Mouse (Mus musculus) brain, embryonic 14.5 days (tissue): ENCODE measurements at regions not wholly inside any gene's neighbourhood (a gene's known extent, or its start where the extent isn't known, plus 50 kb on each side); places are given as distances from the start of the nearest gene placed in this dataset.
"Not testable (repeated sequence)": the region's sequence is repeated elsewhere in the genome, so short reads cannot be mapped to it uniquely, and the experiment has no call there.

Experiments used
- DNase-seq: peaks from one replicate; pipeline ENCODE4 v3.0.0-alpha.2; 2011; ENCODE audit warnings: low read depth
- CTCF ChIP-seq: fragments of 200-500 bp; IDR thresholded peaks from 2 replicates; pipeline ENCODE4 v1.5.1; 2012; ENCODE audit warnings: inconsistent platforms, mild to moderate bottlenecking, moderate library complexity, borderline replicate concordance; ENCODE audit not compliant: insufficient read depth, insufficient read length; ENCODE audit errors: extremely low read depth
- POLR2A ChIP-seq: fragments of 200-500 bp; IDR thresholded peaks from 2 replicates; pipeline ENCODE4 v1.6.1; 2012; ENCODE audit warnings: mild to moderate bottlenecking, inconsistent platforms, borderline replicate concordance; ENCODE audit not compliant: poor library complexity, insufficient read depth, insufficient read length, severe bottlenecking; ENCODE audit errors: extremely low read depth

- TF ChIP-seq POLR2A (no peak), CTCF (no peak)
Measured at GRCm38 (mm10) chr3:22815842-22816241, 739.4 kb downstream of the Tbl1xr1 start.

DNA sequence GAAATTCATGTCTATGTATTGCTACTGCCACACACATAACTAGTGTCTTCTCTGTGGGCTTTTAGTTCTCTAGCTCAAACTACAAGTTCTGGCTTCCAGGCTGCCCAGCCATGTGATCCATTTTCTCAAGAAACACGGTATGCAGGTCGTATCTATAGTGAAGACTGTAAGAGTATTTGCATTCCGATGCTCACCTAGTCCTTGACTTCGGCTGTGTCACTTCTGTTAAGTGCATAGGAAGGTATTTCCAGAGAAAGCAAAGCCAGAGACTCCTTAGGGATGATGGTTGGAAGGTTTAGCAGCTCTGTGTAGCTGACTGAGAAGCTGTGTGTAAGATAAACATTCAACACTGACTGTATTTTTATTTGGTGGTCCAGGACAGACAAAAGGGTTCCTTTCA lies 750.0 kb downstream of the Tbl1xr1 start:
- DNase-seq: no peak
- TF ChIP-seq CTCF (no peak), POLR2A (no peak)

More at GRCm38 (mm10) chr3:22815842-22816241, 739.4 kb downstream of the Tbl1xr1 start:
- DNase-seq: peak; percentile 92

- TF ChIP-seq CTCF: no peak
- no peak for TF ChIP-seq POLR2A
Measured at GRCm38 (mm10) chr3:22838986-22839385, 762.5 kb downstream of the Tbl1xr1 start.

DNA sequence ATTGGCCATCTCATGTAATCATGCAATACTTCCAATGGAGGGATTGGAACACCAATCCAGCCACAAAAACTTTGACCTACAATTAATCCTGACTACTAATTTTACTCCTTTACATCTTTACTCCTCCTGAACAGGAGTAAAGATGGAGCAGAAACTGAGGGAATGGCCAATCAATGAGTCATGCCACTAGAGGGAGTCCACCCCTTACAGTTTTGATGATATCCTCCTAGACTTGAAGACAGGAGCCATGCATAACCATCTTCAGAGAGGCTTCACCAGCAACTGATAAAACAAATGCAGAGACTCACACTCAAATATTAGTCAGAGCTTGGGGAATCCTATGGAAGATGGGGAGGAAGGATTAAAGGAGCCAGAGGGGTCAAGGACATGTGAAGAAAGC lies 774.0 kb downstream of the Tbl1xr1 start:
- no peak for TF ChIP-seq CTCF
- TF ChIP-seq POLR2A: no peak
- no peak for DNase-seq

More at GRCm38 (mm10) chr3:22838986-22839385, 762.5 kb downstream of the Tbl1xr1 start:
- DNase-seq: no peak

DNA sequence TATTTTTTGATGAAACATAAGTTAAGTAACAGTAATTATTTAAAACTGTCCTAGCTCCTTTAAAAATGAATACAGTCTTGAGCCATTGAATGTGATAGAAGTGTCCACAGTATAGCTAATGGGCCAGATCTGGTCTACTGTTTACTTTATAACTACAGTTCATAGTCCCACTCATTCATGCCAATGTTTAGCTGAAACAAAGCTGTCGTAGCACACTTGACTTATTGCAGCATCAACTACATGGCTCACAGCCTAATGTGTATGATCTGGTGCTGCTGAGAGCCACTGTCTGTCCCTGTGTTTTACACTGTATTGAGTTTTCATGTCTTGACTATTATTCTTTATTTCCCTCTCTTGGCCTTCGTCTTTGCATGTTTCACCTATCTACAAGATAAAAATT lies 787.1 kb downstream of the Tbl1xr1 start:
- TF ChIP-seq CTCF (no peak), POLR2A (no peak)
- no peak for DNase-seq

DNA sequence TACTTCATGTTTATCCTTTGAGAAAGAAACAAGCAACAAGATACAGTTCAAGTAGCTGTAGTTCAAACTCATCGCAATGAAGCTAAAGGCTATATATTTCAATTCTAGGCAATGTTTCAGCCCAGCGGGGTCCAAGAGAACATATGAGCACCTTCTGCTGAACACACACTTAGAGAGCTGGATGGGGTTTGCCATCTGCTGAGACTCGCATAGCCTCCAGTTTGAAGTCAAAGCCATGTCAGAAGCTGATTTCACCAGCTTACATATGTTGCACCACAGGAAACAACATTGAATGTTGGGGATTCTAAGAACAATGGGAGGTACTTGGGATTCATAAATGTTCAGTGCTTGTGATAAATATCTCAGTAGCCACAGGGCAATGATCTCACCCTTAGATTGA lies 801.4 kb downstream of the Tbl1xr1 start:
- peak; percentile 9 for DNase-seq
- TF ChIP-seq CTCF: no peak
- TF ChIP-seq POLR2A: no peak

DNA sequence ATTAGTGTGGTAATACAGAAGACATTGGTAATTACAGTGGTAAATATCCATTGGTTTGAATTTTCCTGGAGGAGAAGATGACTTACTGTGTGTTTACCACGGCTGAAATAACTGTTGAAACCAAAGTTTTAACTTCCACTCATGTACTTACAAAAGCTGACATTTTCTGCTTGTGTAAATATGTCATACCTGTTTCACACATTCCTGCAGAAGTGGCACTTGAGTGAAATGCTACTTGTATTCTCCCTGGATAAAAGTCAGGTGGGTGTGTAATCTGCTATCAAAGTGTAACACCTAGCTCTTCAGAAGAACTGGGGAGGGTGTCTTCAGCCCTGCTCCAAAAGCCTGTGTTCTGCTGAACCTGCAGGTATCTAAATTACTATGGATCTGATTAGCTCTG lies 816.3 kb downstream of the Tbl1xr1 start:
- TF ChIP-seq CTCF (no peak), POLR2A (no peak)
- DNase-seq: no peak

DNA sequence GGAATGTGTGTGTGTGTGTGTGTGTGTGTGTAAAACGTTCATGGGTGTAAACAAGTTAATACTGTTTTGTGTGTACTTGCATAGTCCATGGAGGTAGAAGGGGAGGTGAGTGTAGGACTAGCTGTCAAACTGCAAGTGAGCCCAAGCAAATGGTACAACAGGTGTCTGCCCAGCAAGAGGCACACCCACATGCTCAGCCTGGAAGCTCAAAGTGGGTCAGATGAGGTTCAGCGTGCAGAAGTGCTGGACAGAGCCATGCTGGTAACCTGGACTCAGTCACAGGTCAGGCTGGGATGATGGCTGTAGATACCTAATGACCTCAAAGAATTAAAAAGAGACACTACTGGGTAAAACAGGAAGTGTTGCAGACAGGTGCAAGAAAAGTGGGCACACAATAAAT lies 821.2 kb downstream of the Tbl1xr1 start:
- no peak for TF ChIP-seq POLR2A
- no peak for TF ChIP-seq CTCF
- no peak for DNase-seq

DNA sequence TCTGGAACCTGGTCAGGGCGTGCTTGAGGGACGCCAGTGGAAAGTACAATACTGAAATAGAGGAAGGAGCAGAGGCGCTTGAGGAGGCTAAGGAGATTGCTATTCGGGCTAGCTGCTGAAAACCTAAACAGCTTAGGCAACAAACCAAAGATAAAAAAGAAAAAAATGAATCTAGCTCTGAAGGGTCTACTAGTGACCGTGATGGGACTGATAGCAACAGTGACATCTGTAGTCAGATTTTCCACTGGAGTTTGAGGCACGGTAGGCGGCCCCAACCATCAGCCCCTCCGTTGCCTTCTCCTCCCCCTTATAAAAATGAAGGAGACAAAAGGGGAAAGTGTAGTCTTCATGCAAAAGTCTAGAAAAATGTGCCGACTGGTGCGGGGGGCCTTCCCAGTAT lies 824.5 kb downstream of the Tbl1xr1 start:
- TF ChIP-seq CTCF: no peak
- TF ChIP-seq POLR2A: no peak
- DNase-seq: no peak

GRCm38 (mm10) chr3:22928970-22929369 lies 852.5 kb downstream of the Tbl1xr1 start:
- TF ChIP-seq POLR2A (no peak), CTCF (no peak)
- DNase-seq: peak; percentile 5

- DNase-seq: peak; percentile 82
- no peak for TF ChIP-seq POLR2A
- TF ChIP-seq CTCF: no peak
Measured at GRCm38 (mm10) chr3:22929762-22930519, 853.5 kb downstream of the Tbl1xr1 start.

DNA sequence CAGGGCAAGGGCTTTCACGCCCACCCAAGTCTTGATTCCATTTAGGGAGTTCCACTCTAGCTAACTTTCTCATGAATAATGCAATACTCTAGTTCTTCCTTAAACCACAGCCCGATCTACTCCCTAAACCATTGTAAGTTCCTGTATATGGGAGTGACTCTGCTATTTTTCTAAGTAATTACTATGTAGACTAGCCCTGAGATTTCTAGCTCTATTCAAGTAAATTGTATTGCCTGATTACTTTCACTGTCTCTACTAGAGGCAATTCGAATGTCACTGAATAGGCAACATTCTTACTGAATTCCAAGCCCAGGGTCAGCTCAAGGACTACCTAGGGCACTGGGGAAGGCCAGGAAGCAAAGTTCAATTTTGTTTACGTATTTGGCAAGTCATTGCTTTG lies 869.2 kb downstream of the Tbl1xr1 start:
- DNase-seq: not testable (repeated sequence)
